Mouse (Mus musculus) hindbrain, embryonic 11.5 days (tissue): ENCODE results near the gene Tmem262. TPM values are rescaled to one million over a fixed set of nuclear protein-coding genes. Genes with fewer than 3 reads are reported as not detected.

ENCODE experiments used
- ATAC-seq: fragments of 200-750 bp; cut with Nextera tagmentation; 2 replicates; pipeline ENCODE4 v1.8.0; 2017; ENCODE audit warnings: mild to moderate bottlenecking, moderate TSS enrichment, moderate library complexity; ENCODE audit not compliant: low FRiP score
- DNase-seq: peaks from one replicate; pipeline ENCODE4 v3.0.0-alpha.2; 2015; ENCODE audit warnings: low spot score
- H3K27ac ChIP-seq: fragments of 300-500 bp; sonication (generic); 2 replicates; pipeline ENCODE4 v1.5.1; 2014; ENCODE audit warnings: mild to moderate bottlenecking, low read depth, low read length
- H3K27me3 ChIP-seq: fragments of 300-500 bp; sonication (generic); 2 replicates; pipeline ENCODE4 v1.6.1; 2014; ENCODE audit warnings: mild to moderate bottlenecking, low read length, moderate library complexity, mixed read lengths; ENCODE audit not compliant: control insufficient read depth, insufficient read depth
- H3K36me3 ChIP-seq: fragments of 300-500 bp; sonication (generic); 2 replicates; pipeline ENCODE4 v1.6.1; 2014; ENCODE audit warnings: mild to moderate bottlenecking, low read length, moderate library complexity, mixed read lengths; ENCODE audit not compliant: control insufficient read depth, insufficient read depth
- H3K4me1 ChIP-seq: fragments of 300-500 bp; sonication (generic); replicated peaks from 2 replicates; pipeline ENCODE4 v1.6.1; 2014; ENCODE audit warnings: low read length, mixed read lengths; ENCODE audit not compliant: control insufficient read depth, insufficient read depth
- H3K4me2 ChIP-seq: fragments of 300-500 bp; sonication (generic); replicated peaks from 2 replicates; pipeline ENCODE4 v1.6.1; 2014; ENCODE audit warnings: mild to moderate bottlenecking, low read depth, low read length
- H3K4me3 ChIP-seq: fragments of 300-500 bp; sonication (generic); 2 replicates; pipeline ENCODE4 v1.5.1; 2014; ENCODE audit warnings: low read depth, low read length
- H3K9ac ChIP-seq: fragments of 300-500 bp; sonication (generic); 2 replicates; pipeline ENCODE4 v1.6.1; 2014; ENCODE audit warnings: low read depth, low read length
- H3K9me3 ChIP-seq: fragments of 300-500 bp; sonication (generic); 2 replicates; pipeline ENCODE4 v1.6.1; 2016; ENCODE audit warnings: low read length; ENCODE audit not compliant: control insufficient read depth
- WGBS: fragments of 180-500 bp; shearing (Covaris S2); extraction: QIAGEN DNeasy Blood & Tissue Kit; methylation state at CpG from one replicate; pipeline ENCODE4 v1.1.7; 2014; 5-methylcytosine and 5-hydroxymethylcytosine counted together
- polyA plus RNA-seq: library from polyadenylated mRNA; unstranded; fragments of >200 nt; fragmentation: Nextera tagmentation; extraction: Ambion mirVana; gene quantifications from 2 replicates; pipeline ENCODE4 v1.2.1, GENCODE M21; 2014

Gene Tmem262
- polyA plus RNA-seq, 1 experiment from 2014 or later, result not detected

DNA sequence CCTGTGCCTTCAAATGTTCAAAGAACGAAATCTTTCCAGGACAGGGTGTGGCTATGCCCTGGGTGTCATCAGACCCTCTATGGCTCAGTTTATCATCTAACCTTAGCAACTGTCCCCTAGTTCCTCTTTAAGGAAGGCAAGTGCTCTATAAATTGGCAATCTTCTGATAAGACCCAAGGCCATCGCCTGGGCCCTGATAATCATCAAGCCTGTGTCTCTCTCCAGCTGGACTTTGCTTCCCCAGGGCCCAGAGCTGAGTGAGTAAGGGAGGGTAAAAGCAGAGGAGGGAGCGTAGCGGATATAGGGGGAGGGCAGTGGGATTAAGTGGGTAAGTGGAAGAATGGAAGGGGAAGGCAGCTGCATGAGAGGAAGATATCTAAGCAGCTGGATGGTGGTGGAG, 24.6 kb downstream of the Tmem262 start:
- Histone ChIP-seq H3K36me3 (no peaks in the 10 kb centered on the region), H3K4me1 (no peaks in the 10 kb centered on the region), H3K4me2 (no peak overlapping the region), H3K27me3 (no peaks in the 10 kb centered on the region), H3K4me3 (no peak overlapping the region), H3K9ac (no peak overlapping the region; the same call in 1 of the 2 replicates), H3K9me3 (no peaks in the 10 kb centered on the region), H3K27ac (no peak overlapping the region)
- WGBS, result 91% methylated on average over 4 of the region's 4 CpGs
- ATAC-seq (no peak), DNase-seq (no peak)

DNA sequence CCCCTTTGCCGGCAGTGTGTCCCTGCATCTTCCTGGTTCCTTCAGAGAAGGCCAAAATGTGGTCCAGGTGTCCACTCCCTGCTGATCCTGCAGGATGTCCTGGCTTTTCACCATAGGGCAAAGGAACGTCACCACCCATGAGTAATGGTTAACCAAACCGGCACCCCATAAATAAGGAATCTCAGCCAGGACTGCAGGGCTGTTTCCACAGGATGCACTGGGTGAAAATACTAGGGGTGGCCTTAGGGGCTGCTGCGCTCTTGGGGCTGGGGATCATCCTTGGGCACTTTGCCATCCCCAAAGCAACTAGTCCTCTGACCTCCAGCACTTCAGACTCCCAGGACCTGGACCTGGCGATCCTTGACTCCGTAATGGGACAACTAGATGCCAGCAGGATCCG, 25.8 kb downstream of the Tmem262 start, which contains the start of gene Naaladl1:
Naaladl1 (plus strand) TSS at position 197 of the 400 bp plus-strand sequence.
- ATAC-seq (no peak), DNase-seq (no peak)
- Histone ChIP-seq H3K4me3 (no peak within 1 kb of the TSS), H3K36me3 (no peaks in the 10 kb centered on the region), H3K27me3 (no peaks in the 10 kb centered on the region), H3K27ac (no peak within 1 kb of the TSS), H3K4me2 (no peak within 1 kb of the TSS), H3K4me1 (no peaks in the 10 kb centered on the region), H3K9ac (no peak within 1 kb of the TSS), H3K9me3 (no peaks in the 10 kb centered on the region)
- 85% methylated on average over 7 of the region's 7 CpGs for WGBS

DNA sequence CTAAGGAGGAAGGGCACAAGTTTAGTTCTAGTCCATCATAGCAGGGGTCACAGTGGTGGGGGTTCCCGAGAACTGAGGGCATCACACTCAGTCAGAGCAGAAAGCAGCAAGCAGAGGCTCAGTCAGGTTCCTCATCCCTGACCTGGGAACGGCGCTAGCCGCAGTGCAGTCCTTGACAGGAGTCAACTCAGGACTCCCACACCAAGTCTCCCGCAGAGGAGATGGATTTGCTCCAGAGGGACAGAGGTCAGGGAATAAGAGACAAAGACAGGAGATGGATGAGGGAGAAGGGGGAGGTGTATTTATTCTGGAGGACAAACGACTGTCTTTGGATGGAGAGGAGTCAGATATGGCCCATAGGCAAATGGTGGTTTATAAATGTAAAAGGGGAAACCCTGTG, 33.3 kb downstream of the Tmem262 start:
- DNase-seq, result no peak
- no peaks in the 10 kb centered on the region for H3K27me3 ChIP-seq
- no peak overlapping the region for H3K27ac ChIP-seq
- WGBS, result 62% methylated on average over 6 of the region's 6 CpGs
- H3K36me3 ChIP-seq, result peaks cover 6% of the 10 kb centered on the region; the same call in 1 of the 2 replicates
- H3K4me2 ChIP-seq, result no peak overlapping the region
- H3K9me3 ChIP-seq, result no peaks in the 10 kb centered on the region
- ATAC-seq, result no peak
- H3K4me1 ChIP-seq, result peaks cover 7% of the 10 kb centered on the region; the same call in 1 of the 2 replicates
- no peak overlapping the region for H3K4me3 ChIP-seq
- H3K9ac ChIP-seq, result no peak overlapping the region

DNA sequence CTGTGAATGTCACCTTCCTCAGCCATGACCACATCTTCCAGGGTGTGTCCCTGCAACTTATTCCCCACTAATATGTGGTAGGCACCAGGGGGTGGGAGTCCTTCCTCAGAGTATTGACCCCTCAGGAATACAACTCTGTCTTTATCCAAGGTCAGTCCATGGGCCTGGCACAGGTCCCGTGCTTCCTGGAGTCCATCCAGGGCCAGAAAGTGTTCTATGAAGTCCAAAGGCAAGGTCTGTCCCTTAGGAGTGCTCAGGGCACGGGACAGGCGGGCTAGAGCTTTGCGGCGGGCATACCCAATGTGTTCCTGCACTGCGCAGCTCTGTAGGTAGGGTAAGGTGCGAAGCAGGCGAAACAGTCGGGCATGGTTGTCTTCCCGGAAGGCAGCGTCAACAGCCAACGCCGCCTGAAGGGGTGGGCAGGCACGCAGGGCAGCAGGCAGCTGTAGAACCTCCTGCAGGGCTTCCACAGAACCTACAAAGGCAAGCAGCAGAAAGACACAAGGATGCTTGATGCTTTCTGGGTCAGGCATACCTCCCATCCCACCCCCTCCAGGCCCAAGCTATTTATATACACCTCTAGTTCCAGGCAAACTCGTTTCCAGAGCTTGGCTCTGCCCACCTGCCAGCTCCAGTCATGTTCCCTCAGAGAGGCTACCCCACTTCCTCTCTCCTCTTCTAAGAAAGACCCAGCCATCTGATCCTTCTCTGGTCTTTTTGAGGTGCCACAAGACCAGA, 36.4 kb downstream of the Tmem262 start:
- Histone ChIP-seq H3K27ac (no peak overlapping the region), H3K27me3 (no peaks in the 10 kb centered on the region), H3K9me3 (no peaks in the 10 kb centered on the region), H3K36me3 (peaks cover 6% of the 10 kb centered on the region; the same call in 1 of the 2 replicates), H3K9ac (no peak overlapping the region; the same call in 1 of the 2 replicates), H3K4me1 (peaks cover 11% of the 10 kb centered on the region), H3K4me2 (no peak overlapping the region; the same call in 1 of the 2 replicates), H3K4me3 (no peak overlapping the region; the same call in 1 of the 2 replicates)
- 94% methylated on average over 15 of the region's 15 CpGs for WGBS
- no peak for DNase-seq
- no peak for ATAC-seq

DNA sequence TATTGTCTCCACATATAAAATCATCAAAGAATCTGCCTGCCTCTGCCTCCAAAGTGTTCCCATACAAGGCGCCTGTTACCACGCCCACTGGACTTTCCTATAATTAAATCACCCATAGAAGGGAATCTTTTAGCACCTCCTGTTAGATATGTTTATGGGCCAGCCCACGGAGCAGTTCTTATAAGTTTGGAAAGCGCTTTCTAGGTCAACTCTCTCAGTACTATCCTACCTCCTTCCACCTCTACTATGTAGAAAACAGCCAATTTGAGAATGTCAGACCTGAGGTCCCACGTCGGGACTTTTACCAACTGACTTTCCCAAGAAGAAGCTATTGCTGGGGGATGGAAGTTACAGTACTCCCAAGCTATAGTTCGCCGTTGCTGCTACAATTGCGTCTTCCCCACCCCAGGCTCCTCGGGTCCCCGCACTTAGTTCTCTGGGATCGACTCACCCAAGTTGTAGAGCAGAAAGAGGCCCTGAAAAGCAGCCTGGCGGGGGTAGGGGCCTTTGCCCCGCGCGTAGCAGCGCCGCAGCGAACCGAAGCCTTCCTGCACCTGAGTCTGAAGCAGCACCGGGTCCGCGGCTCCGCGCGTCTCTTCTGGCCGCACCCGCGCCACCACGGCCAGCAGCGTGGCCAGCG, 37.6 kb downstream of the Tmem262 start:
- Histone ChIP-seq H3K4me3 (peak overlapping the region; percentile 57), H3K36me3 (peaks cover 6% of the 10 kb centered on the region; the same call in 1 of the 2 replicates)

DNA sequence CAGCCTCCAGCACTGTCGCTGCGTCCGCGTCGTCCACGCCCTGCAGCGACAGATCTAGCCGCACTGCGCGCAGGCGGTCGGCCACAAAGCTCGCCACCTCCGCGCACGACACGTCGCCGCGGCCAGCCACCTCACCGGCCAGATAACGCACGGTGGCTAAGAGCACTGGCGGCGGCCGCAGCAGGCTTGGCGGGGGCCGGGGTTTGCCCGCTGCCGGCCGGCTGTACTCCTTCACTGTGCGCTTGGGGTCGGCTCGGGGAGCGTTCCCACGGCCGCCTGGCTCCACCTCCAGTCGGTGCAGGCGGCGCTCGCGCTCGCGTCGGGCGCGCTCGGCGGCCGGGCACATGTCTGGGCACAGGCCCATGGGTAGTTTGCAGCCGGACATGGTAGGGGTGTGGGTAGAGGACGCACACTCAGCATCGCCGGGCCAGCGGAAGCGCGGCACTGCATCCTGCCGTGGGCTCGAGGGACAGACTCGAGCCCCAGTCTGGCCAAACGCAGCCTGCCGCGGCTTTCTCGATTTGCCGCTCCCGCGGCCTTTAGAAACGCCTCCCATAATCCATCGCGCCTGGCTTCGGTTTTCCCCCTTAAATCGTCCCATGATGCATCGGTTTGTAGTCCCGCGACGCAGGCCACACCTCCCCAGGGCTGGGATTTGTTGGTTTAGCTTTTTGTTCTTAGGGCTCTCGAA, 38.3 kb downstream of the Tmem262 start, which contains the start of gene Sac3d1:
Sac3d1 (minus strand) TSS at position 665 of the 691 bp plus-strand sequence.
- H3K27me3 ChIP-seq, result no peaks in the 10 kb centered on the region
- peak within 1 kb of the TSS; percentile 57 for H3K4me3 ChIP-seq
- peak within 1 kb of the TSS; percentile 90 for H3K9ac ChIP-seq
- peak; percentile 94 for DNase-seq
- no peaks in the 10 kb centered on the region for H3K9me3 ChIP-seq
- peak; percentile 88 for ATAC-seq
- peak within 1 kb of the TSS; percentile 94 for H3K4me2 ChIP-seq
- peaks cover 6% of the 10 kb centered on the region; the same call in 1 of the 2 replicates for H3K36me3 ChIP-seq
- H3K4me1 ChIP-seq, result peaks cover 11% of the 10 kb centered on the region
- WGBS, result under 1% methylated on average over 70 of the region's 77 CpGs
- peak within 1 kb of the TSS; percentile 95 for H3K27ac ChIP-seq

More for the DNA sequence above, 37.6 kb downstream of the Tmem262 start:
- Histone ChIP-seq H3K9me3 (no peaks in the 10 kb centered on the region), H3K27ac (peak overlapping the region; percentile 95), H3K9ac (peak overlapping the region; percentile 90), H3K27me3 (no peaks in the 10 kb centered on the region), H3K4me1 (peaks cover 11% of the 10 kb centered on the region), H3K4me2 (peak overlapping the region; percentile 94)
- DNase-seq (no peak), ATAC-seq (no peak; the same call in 1 of the 2 replicates)
- WGBS, result 6% methylated on average over 32 of the region's 32 CpGs

DNA sequence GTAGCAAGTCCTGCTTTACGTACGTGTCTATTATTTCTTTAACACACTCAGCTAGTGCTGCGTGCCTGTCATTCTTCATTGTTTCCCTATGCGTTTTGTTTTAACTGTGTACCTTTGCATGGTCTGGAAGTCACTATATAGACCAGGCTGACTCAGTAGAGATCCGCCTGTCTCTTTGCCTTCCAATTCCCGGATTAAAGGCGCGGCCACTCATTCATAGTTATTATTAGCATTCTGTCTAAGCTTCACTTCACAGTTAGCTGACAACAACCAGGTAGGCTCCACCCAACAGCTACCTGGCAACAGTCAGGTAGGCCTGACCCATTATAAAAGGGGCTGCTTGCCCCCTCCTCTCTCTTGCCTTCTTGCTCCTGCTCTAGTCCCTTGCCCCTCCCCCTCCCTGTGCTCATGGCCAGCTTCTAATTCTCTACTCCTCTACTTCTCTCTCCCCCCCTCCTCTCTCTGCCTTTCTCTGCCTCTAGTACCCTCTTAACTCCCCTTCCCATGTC, 38.9 kb downstream of the Tmem262 start:
- WGBS, result 2% methylated on average over 8 of the region's 8 CpGs
- ATAC-seq (peak; percentile 70), DNase-seq (no peak)
- Histone ChIP-seq H3K9me3 (no peaks in the 10 kb centered on the region), H3K4me2 (peak overlapping the region; percentile 94), H3K4me3 (peak overlapping the region; percentile 57), H3K4me1 (peaks cover 11% of the 10 kb centered on the region), H3K36me3 (peaks cover 6% of the 10 kb centered on the region; the same call in 1 of the 2 replicates), H3K27me3 (no peaks in the 10 kb centered on the region), H3K9ac (peak overlapping the region; percentile 90), H3K27ac (peak overlapping the region; percentile 95)

DNA sequence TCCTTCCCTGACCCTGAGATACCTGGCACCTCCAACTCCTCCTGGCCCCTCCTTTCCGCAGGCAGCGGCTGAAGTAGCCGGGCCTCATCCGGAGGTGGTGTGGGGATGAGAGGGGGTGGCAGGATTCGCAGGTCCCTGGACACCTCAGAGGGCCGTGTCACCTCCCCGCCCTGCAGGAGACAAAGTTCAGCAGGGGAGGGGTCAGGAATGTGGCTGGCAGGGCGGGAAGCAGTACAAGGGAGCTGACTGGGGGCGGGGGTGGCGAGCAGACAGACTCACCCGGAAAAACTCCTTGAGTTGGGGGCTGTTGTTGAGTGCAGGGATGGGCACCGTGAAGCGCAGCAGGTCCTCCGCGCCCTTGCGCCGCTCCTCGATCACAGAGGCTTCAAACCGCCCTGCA, 41.9 kb downstream of the Tmem262 start:
- Histone ChIP-seq H3K4me1 (peaks cover 9% of the 10 kb centered on the region), H3K9ac (no peak overlapping the region), H3K4me2 (no peak overlapping the region), H3K27me3 (no peaks in the 10 kb centered on the region), H3K27ac (no peak overlapping the region), H3K9me3 (no peaks in the 10 kb centered on the region), H3K4me3 (no peak overlapping the region), H3K36me3 (no peaks in the 10 kb centered on the region; the same call in 1 of the 2 replicates)
- ATAC-seq (no peak), DNase-seq (no peak)
- 37% methylated on average over 19 of the region's 19 CpGs for WGBS
